Mouse (Mus musculus) liver (tissue): ENCODE data around the gene Adm2.

Experiments used
- DNase-seq: peaks from one replicate; pipeline ENCODE4 v3.0.0-alpha.2; 2020; ENCODE audit warnings: mixed read lengths

Gene Adm2

GRCm38 (mm10) chr15:89313359-89313758, 9.2 kb upstream of the Adm2 start:
- DNase-seq: no peak

GRCm38 (mm10) chr15:89314107-89314506, 8.4 kb upstream of the Adm2 start:
- no peak for DNase-seq

GRCm38 (mm10) chr15:89314511-89315189, 7.9 kb upstream of the Adm2 start:
- DNase-seq: peak; percentile 24

GRCm38 (mm10) chr15:89315190-89315731, 7.3 kb upstream of the Adm2 start, which contains the start of gene Sbf1:
TSS of gene Sbf1 (minus strand) at chr15:89315311.
- peak; percentile 99 for DNase-seq

GRCm38 (mm10) chr15:89316146-89316545, 6.4 kb upstream of the Adm2 start:
- DNase-seq: peak; percentile 65

GRCm38 (mm10) chr15:89321264-89321663, 1.3 kb upstream of the Adm2 start:
- no peak for DNase-seq

GRCm38 (mm10) chr15:89323656-89324055, 1.1 kb downstream of the Adm2 start:
- no peak for DNase-seq

GRCm38 (mm10) chr15:89326441-89326840, 3.9 kb downstream of the Adm2 start:
- DNase-seq: no peak

- DNase-seq: no peak
Observed at GRCm38 (mm10) chr15:89334271-89334670, 11.8 kb downstream of the Adm2 start, which contains the start of gene Miox. TSS of gene Miox (plus strand) at chr15:89334398.

- no peak for DNase-seq
Observed at GRCm38 (mm10) chr15:89334774-89335537, 12.4 kb downstream of the Adm2 start.

GRCm38 (mm10) chr15:89336422-89336821, 13.9 kb downstream of the Adm2 start:
- DNase-seq: no peak

GRCm38 (mm10) chr15:89339696-89340095, 17.2 kb downstream of the Adm2 start:
- DNase-seq: no peak

GRCm38 (mm10) chr15:89340136-89340535, 17.6 kb downstream of the Adm2 start:
- DNase-seq: no peak

- DNase-seq: no peak
Observed at GRCm38 (mm10) chr15:89341678-89342077, 19.2 kb downstream of the Adm2 start.

- DNase-seq: no peak
Observed at GRCm38 (mm10) chr15:89343325-89343724, 20.8 kb downstream of the Adm2 start.

- DNase-seq: no peak
Observed at GRCm38 (mm10) chr15:89350447-89350846, 27.9 kb downstream of the Adm2 start.

- DNase-seq: no peak
Observed at GRCm38 (mm10) chr15:89351302-89351701, 28.8 kb downstream of the Adm2 start.

- no peak for DNase-seq
Observed at GRCm38 (mm10) chr15:89352054-89352453, 29.5 kb downstream of the Adm2 start.

- no peak for DNase-seq
Observed at GRCm38 (mm10) chr15:89352795-89353194, 30.3 kb downstream of the Adm2 start.

GRCm38 (mm10) chr15:89353837-89354236, 31.3 kb downstream of the Adm2 start:
- no peak for DNase-seq

- DNase-seq: no peak
Observed at GRCm38 (mm10) chr15:89354455-89354854, 31.9 kb downstream of the Adm2 start.

GRCm38 (mm10) chr15:89355241-89356187, 33.0 kb downstream of the Adm2 start, which contains the start of the genes Lmf2 and Ncaph2:
TSS of gene Lmf2 (minus strand) at chr15:89355659.
TSS of gene Ncaph2 (plus strand) at chr15:89355719.
- peak; percentile 97 for DNase-seq

GRCm38 (mm10) chr15:89356372-89356771, 33.9 kb downstream of the Adm2 start:
- DNase-seq: peak; percentile 93
